Mouse (Mus musculus): Measurements from ENCODE around the gene E2f8.

DNA sequence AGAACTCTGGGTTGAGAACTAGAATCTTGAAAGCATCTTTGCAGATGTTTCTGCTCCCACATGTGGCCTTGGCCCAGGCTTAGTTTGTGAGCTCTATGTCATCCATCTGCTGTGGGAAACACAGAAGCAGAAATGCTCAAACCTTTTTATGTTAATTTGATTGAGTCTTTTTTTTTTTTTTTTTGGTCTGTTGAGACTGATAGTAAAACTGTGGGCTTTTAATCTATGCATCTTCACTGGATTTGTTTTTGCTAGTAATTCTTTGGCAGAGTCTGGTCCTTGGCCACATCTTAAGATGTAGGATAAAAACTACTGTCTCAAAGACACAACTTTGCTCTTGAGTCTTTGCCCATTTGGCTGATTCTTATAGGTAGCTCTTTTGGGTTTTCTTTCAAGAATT is 29.8 kb upstream of the E2f8 start:
- no peak for TF ChIP-seq CTCF (conservative IDR thresholded peaks at IDR 0.05; ENCODE audit: low read length)
- no peak for TF ChIP-seq POU5F1 (IDR thresholded peaks at IDR 0.05; ENCODE audit: borderline replicate concordance, low read length)
- TF ChIP-seq NANOG (IDR thresholded peaks at IDR 0.05; ENCODE audit: borderline replicate concordance, low read length) = no peak
